Mouse (Mus musculus) brown adipose tissue, adult 24 weeks (tissue): ENCODE results near the gene Tctex1d1. TPM values are rescaled to one million over a fixed set of nuclear protein-coding genes. Genes with fewer than 3 reads are reported as not detected.

Experiments used
- H3K27ac ChIP-seq: fragments of 200-500 bp; replicated peaks from 2 replicates; pipeline ENCODE4 v1.5.1; 2012; ENCODE audit warnings: low read depth, mild to moderate bottlenecking, low read length
- H3K4me1 ChIP-seq: fragments of 200-500 bp; 2 replicates; pipeline ENCODE4 v1.6.1; 2012; ENCODE audit warnings: low read length, mixed read lengths; ENCODE audit not compliant: control insufficient read depth, insufficient read depth, insufficient read length
- H3K4me3 ChIP-seq: fragments of 200-500 bp; 2 replicates; pipeline ENCODE4 v1.5.1; 2012; ENCODE audit warnings: low read depth, mild to moderate bottlenecking, low read length, moderate library complexity; ENCODE audit not compliant: insufficient read depth
- polyA plus RNA-seq: library from polyadenylated mRNA; stranded (reverse); fragments of >200 nt; gene quantifications from 2 replicates; pipeline ENCODE4 v1.2.4, GENCODE M21; 2012; ENCODE audit not compliant: missing spikeins, insufficient read depth, insufficient read length

Tctex1d1 gene
- polyA plus RNA-seq, 1 experiment = not detected

DNA sequence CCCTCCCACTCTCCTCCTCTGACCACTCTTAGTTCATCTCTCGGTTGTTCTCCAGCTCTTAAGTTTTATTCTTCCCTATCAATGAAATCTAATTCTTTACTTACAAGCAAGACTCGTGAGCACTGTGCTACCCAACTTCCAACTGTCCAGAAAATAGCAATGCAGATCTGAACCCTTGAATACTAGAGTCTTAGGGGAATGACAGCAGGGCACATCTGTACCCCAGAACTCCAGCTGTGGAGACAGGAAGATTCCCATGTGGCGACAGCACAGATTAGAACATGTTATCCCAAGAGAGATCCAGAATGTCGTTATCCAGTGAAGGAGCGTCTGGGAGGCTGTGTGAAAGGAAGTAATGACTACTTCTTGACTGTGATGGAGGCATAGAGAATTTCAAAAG is 27.9 kb downstream of the Tctex1d1 start:
- peaks cover 3% of the 10 kb centered on the region for H3K4me1 ChIP-seq
- H3K27ac ChIP-seq = no peak overlapping the region
- no peak overlapping the region for H3K4me3 ChIP-seq

GRCm38 (mm10) chr4:103006943-103007418 is 28.6 kb downstream of the Tctex1d1 start:
- H3K27ac ChIP-seq = no peak overlapping the region

DNA sequence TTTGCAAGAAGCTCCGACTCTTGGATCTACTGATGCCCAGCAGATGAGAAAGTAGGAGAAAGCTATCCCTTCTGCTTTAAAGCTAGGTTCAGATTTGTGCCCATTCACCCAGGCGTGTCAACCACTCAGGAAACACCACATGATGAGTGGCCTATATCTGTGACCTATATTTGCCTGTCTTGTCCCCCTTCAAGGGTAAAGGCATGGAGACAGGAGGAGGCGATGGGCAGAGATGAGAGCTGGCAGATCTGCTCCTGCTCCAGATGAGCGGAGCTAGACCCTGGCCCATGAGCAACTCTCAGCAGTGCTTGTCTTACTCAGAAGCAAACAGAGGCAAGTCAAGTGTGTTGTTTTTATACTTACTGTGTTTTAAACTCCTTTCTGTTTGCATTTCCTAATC is 32.3 kb downstream of the Tctex1d1 start:
- Histone ChIP-seq H3K4me3 (no peak overlapping the region), H3K4me1 (peaks cover 5% of the 10 kb centered on the region), H3K27ac (no peak overlapping the region)

More at GRCm38 (mm10) chr4:103006943-103007418, 28.6 kb downstream of the Tctex1d1 start:
- Histone ChIP-seq H3K4me3 (no peak overlapping the region), H3K4me1 (peaks cover 3% of the 10 kb centered on the region)

GRCm38 (mm10) chr4:103011823-103012222 is 33.4 kb downstream of the Tctex1d1 start:
- Histone ChIP-seq H3K4me1 (peaks cover 5% of the 10 kb centered on the region), H3K27ac (no peak overlapping the region), H3K4me3 (no peak overlapping the region)

GRCm38 (mm10) chr4:103013490-103013889 is 35.1 kb downstream of the Tctex1d1 start:
- no peak overlapping the region for H3K27ac ChIP-seq
- no peak overlapping the region for H3K4me3 ChIP-seq
- H3K4me1 ChIP-seq = peaks cover 2% of the 10 kb centered on the region

- Histone ChIP-seq H3K4me1 (no peaks in the 10 kb centered on the region), H3K27ac (no peak within 1 kb of the TSS)
Observed at GRCm38 (mm10) chr4:103026621-103027020, 48.2 kb downstream of the Tctex1d1 start, which contains the start of gene Insl5. TSS of gene Insl5 (minus strand) at chr4:103026842.

GRCm38 (mm10) chr4:103027745-103028144 is 49.3 kb downstream of the Tctex1d1 start:
- Histone ChIP-seq H3K27ac (no peak overlapping the region), H3K4me3 (no peak overlapping the region), H3K4me1 (no peaks in the 10 kb centered on the region)

More at GRCm38 (mm10) chr4:103026621-103027020, 48.2 kb downstream of the Tctex1d1 start, which contains the start of gene Insl5:
- H3K4me3 ChIP-seq = no peak within 1 kb of the TSS

GRCm38 (mm10) chr4:103028177-103029088 is 50.0 kb downstream of the Tctex1d1 start:
- Histone ChIP-seq H3K4me1 (no peaks in the 10 kb centered on the region), H3K4me3 (no peak overlapping the region), H3K27ac (no peak overlapping the region)

- Histone ChIP-seq H3K4me3 (no peak overlapping the region), H3K27ac (no peak overlapping the region), H3K4me1 (no peaks in the 10 kb centered on the region)
Observed at GRCm38 (mm10) chr4:103039103-103039837, 60.9 kb downstream of the Tctex1d1 start.

- Histone ChIP-seq H3K4me3 (no peak overlapping the region), H3K27ac (no peak overlapping the region), H3K4me1 (no peaks in the 10 kb centered on the region)
Observed at GRCm38 (mm10) chr4:103039838-103040191, 61.4 kb downstream of the Tctex1d1 start.

- Histone ChIP-seq H3K4me1 (no peaks in the 10 kb centered on the region), H3K4me3 (no peak overlapping the region), H3K27ac (no peak overlapping the region)
Observed at GRCm38 (mm10) chr4:103042997-103043396, 64.6 kb downstream of the Tctex1d1 start.

DNA sequence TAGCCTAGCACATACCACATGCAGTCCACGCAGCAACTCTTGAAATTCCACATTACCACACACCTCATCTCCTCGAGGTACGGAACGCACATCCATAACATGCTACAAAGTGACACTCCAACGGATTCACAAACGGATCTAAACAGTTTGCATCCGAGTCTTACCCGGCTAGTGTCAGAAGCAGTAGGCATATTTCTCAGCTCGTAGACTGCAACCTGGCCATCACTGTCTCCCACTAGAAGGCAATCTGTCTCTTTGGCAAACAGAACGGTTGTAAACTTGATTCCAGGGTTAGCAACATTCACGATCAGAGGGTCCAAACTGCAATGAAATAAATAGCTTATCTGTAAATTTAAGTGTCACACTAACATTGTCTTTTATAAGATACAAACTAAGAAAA is 69.6 kb downstream of the Tctex1d1 start:
- Histone ChIP-seq H3K4me1 (no peaks in the 10 kb centered on the region), H3K4me3 (no peak overlapping the region), H3K27ac (no peak overlapping the region)
